Mouse (Mus musculus) neural tube, embryonic 11.5 days (tissue): ENCODE measurements around the gene Ftcd. TPM values are rescaled to one million over a fixed set of nuclear protein-coding genes. Genes with fewer than 3 reads are reported as not detected.

ENCODE experiments used
- ATAC-seq: fragments of 200-750 bp; cut with Nextera tagmentation; 2 replicates; pipeline ENCODE4 v1.8.0; 2017; ENCODE audit warnings: moderate number of reproducible peaks, mild to moderate bottlenecking, moderate TSS enrichment, moderate library complexity; ENCODE audit not compliant: insufficient read depth, low FRiP score, low TSS enrichment
- DNase-seq: peaks from one replicate; pipeline ENCODE4 v3.0.0-alpha.2; 2015; ENCODE audit warnings: low spot score
- H3K27ac ChIP-seq: fragments of 300-500 bp; sonication (generic); 2 replicates; pipeline ENCODE4 v1.5.1; 2014; ENCODE audit warnings: low read depth, mild to moderate bottlenecking, low read length
- H3K27me3 ChIP-seq: fragments of 300-500 bp; sonication (generic); 2 replicates; pipeline ENCODE4 v1.6.1; 2014; ENCODE audit warnings: mild to moderate bottlenecking, low read length, mixed read lengths; ENCODE audit not compliant: control insufficient read depth, insufficient read depth
- H3K36me3 ChIP-seq: fragments of 300-500 bp; sonication (generic); 2 replicates; pipeline ENCODE4 v1.6.1; 2014; ENCODE audit warnings: mild to moderate bottlenecking, low read length, moderate library complexity, mixed read lengths; ENCODE audit not compliant: control insufficient read depth, insufficient read depth
- H3K4me1 ChIP-seq: fragments of 300-500 bp; sonication (generic); 2 replicates; pipeline ENCODE4 v1.6.1; 2014; ENCODE audit warnings: low read length, mixed read lengths; ENCODE audit not compliant: control insufficient read depth, insufficient read depth
- H3K4me2 ChIP-seq: fragments of 300-500 bp; sonication (generic); 2 replicates; pipeline ENCODE4 v1.6.1; 2014; ENCODE audit warnings: low read depth, mild to moderate bottlenecking, moderate library complexity
- H3K4me3 ChIP-seq: fragments of 300-500 bp; sonication (generic); 2 replicates; pipeline ENCODE4 v1.5.1; 2014; ENCODE audit warnings: low read depth, low read length
- H3K9ac ChIP-seq: fragments of 300-500 bp; sonication (generic); 2 replicates; pipeline ENCODE4 v1.6.1; 2014; ENCODE audit warnings: mild to moderate bottlenecking, low read length
- H3K9me3 ChIP-seq: fragments of 300-500 bp; sonication (generic); 2 replicates; pipeline ENCODE4 v1.6.1; 2016; ENCODE audit warnings: low read length; ENCODE audit not compliant: control insufficient read depth
- WGBS: fragments of 180-500 bp; shearing (Covaris S2); extraction: QIAGEN DNeasy Blood & Tissue Kit; methylation state at CpG from one replicate; pipeline ENCODE4 v1.1.7; 2014; 5-methylcytosine and 5-hydroxymethylcytosine counted together
- polyA plus RNA-seq: library from polyadenylated mRNA; unstranded; fragments of >200 nt; fragmentation: Nextera tagmentation; extraction: Ambion mirVana; gene quantifications from 2 replicates; pipeline ENCODE4 v1.2.1, GENCODE M21; 2014

The Ftcd gene
- polyA plus RNA-seq, 1 experiment from 2014 or later, result not detected

DNA sequence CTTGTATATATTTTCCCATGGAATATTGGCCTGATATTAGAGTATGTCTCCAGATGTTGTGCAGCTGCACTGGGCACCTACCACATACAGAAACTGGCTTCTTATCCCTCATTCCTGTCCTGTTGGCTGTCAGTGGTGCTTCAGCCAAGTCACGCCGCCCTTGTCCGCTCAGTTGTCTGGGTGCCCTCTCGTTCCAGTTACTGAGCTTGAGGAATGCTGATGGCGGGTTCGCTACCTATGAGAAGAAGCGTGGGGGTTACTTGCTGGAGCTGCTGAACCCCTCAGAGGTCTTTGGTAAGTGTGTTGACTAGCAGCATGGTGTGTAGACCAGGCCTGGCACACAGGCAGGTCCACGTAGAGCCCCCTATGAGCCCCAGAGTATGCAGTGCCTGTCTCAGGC, 28.9 kb upstream of the Ftcd start:
- no peak overlapping the region for H3K27ac ChIP-seq
- H3K4me3 ChIP-seq, result no peak overlapping the region
- WGBS, result 91% methylated on average over 8 of the region's 8 CpGs
- DNase-seq (no peak), ATAC-seq (no peak)
- H3K4me2 ChIP-seq, result no peak overlapping the region
- no peaks in the 10 kb centered on the region for H3K4me1 ChIP-seq
- peaks cover 34% of the 10 kb centered on the region for H3K36me3 ChIP-seq
- H3K9ac ChIP-seq, result no peak overlapping the region
- H3K9me3 ChIP-seq, result no peaks in the 10 kb centered on the region
- no peaks in the 10 kb centered on the region for H3K27me3 ChIP-seq

DNA sequence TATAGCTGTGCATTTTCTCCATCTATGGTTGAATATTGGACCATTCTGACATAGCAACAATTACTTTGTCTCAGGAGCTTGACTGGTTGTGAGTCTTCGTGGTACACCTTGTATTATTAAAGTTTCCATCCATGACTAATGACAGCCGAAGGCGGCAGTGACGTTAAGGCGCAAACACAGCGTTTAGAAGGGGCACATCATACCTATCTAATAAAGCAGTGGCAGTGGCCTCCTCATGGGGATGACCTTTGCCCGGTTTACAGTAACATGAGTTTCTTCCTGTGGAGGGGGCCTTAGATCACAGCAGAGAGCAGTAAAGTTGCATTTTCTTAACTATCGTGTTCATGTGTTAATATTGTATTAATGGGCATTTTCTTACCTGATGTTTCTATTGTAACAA, 27.2 kb upstream of the Ftcd start:
- H3K27ac ChIP-seq, result no peak overlapping the region
- H3K9me3 ChIP-seq, result no peaks in the 10 kb centered on the region
- DNase-seq, result no peak
- no peaks in the 10 kb centered on the region for H3K27me3 ChIP-seq
- no peak overlapping the region for H3K4me3 ChIP-seq
- H3K9ac ChIP-seq, result no peak overlapping the region
- H3K36me3 ChIP-seq, result peaks cover 34% of the 10 kb centered on the region
- no peak overlapping the region for H3K4me2 ChIP-seq
- H3K4me1 ChIP-seq, result no peaks in the 10 kb centered on the region
- WGBS, result 92% methylated on average over 8 of the region's 8 CpGs
- ATAC-seq, result no peak

DNA sequence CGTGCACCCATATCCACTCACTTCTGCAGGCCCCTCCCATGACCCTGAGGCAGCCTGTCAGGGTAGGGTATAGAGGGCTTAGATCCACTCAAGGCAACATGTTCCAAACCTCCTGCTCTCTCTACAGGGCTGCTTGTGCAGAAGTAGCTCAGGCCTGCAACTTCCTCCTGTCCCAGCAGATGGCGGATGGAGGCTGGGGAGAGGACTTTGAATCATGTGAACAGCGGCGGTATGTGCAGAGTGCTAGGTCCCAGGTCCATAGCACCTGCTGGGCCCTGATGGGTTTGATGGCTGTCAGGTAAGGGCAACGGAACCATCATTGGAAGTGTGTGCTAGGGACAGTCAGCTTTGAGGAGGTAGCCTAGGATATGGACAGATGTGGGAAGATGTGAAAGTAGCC, 25.0 kb upstream of the Ftcd start:
- no peak for DNase-seq
- 90% methylated on average over 5 of the region's 5 CpGs for WGBS
- H3K4me3 ChIP-seq, result no peak overlapping the region
- H3K4me1 ChIP-seq, result no peaks in the 10 kb centered on the region
- H3K36me3 ChIP-seq, result peaks cover 30% of the 10 kb centered on the region
- H3K27ac ChIP-seq, result no peak overlapping the region
- no peak overlapping the region for H3K4me2 ChIP-seq
- no peak for ATAC-seq
- H3K9ac ChIP-seq, result no peak overlapping the region
- H3K27me3 ChIP-seq, result no peaks in the 10 kb centered on the region
- H3K9me3 ChIP-seq, result no peaks in the 10 kb centered on the region

DNA sequence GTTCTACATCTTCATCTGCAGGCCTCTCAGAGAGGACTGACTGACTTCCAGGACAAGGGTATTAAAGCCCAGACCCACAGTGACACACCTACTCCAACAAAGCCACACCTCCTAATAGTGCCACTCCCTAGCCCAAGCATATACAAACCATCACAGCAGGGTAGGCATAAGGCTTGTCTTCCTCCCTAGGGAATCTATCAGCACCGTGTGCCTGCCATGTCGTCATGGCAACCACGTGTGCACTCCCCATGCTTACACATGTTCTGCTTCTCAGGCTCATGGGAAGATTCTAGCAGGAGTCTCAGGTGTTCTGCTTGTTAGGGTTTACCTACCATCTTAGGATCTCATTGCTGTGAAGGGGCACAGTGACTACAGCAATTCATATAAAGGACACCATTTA, 23.9 kb upstream of the Ftcd start:
- Histone ChIP-seq H3K4me1 (no peaks in the 10 kb centered on the region), H3K9me3 (no peaks in the 10 kb centered on the region), H3K27me3 (no peaks in the 10 kb centered on the region), H3K27ac (no peak overlapping the region), H3K9ac (no peak overlapping the region), H3K36me3 (peaks cover 30% of the 10 kb centered on the region), H3K4me3 (no peak overlapping the region), H3K4me2 (no peak overlapping the region)
- WGBS, result 84% methylated on average over 3 of the region's 3 CpGs
- DNase-seq, result no peak
- no peak for ATAC-seq

DNA sequence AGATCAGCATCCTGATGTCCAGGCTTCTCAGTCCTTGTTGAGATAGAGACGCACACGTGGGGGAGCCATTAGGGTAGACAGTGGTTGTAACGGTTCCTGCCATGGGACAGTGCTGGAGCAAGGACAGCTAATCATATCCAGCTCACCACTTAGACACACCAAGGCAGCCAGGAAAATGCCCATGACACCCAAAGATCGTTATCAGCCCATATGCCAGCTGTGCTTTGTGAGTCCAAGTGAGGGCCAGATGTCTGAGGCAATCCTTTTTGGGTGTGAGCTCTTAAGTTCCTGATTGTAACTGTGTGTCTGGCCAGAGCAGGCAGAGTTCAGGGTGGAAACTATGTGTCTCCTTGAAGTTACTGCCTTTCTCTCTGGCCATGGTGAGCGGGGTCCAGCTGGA, 21.4 kb upstream of the Ftcd start:
- no peak for ATAC-seq
- Histone ChIP-seq H3K27ac (no peak overlapping the region), H3K27me3 (no peaks in the 10 kb centered on the region), H3K9ac (no peak overlapping the region), H3K9me3 (no peaks in the 10 kb centered on the region), H3K36me3 (peaks cover 19% of the 10 kb centered on the region), H3K4me3 (no peak overlapping the region), H3K4me2 (no peak overlapping the region), H3K4me1 (no peaks in the 10 kb centered on the region)
- 93% methylated on average over 5 of the region's 5 CpGs for WGBS
- DNase-seq, result no peak

DNA sequence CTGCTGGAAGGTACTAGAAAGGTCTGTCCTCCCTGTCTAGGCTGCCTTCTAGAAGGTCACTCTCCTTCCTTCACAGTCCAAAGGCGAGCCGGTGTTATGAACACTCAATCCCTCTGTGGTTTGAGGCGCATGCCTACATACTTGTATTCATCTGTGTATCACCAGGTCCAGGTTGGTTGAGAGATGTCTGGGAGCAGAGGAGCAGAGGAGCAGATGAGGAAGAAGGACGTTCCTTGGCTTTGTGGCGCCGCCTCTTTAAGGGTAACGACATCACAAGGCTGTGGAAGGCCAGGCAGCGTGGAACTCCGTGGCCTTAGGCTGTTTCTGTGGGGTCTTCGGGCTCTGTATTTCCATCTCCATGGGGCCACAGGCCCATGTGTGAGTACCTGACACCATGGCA, 13.5 kb upstream of the Ftcd start, which contains the start of gene Spatc1l:
Gene Spatc1l (plus strand): TSS at position 301 of the 400 bp plus-strand sequence.
- Histone ChIP-seq H3K36me3 (no peaks in the 10 kb centered on the region), H3K9ac (no peak within 1 kb of the TSS), H3K27ac (no peak within 1 kb of the TSS), H3K4me3 (no peak within 1 kb of the TSS), H3K4me2 (no peak within 1 kb of the TSS), H3K4me1 (no peaks in the 10 kb centered on the region), H3K27me3 (no peaks in the 10 kb centered on the region), H3K9me3 (no peaks in the 10 kb centered on the region)
- no peak for ATAC-seq
- no peak for DNase-seq
- 89% methylated on average over 10 of the region's 10 CpGs for WGBS

DNA sequence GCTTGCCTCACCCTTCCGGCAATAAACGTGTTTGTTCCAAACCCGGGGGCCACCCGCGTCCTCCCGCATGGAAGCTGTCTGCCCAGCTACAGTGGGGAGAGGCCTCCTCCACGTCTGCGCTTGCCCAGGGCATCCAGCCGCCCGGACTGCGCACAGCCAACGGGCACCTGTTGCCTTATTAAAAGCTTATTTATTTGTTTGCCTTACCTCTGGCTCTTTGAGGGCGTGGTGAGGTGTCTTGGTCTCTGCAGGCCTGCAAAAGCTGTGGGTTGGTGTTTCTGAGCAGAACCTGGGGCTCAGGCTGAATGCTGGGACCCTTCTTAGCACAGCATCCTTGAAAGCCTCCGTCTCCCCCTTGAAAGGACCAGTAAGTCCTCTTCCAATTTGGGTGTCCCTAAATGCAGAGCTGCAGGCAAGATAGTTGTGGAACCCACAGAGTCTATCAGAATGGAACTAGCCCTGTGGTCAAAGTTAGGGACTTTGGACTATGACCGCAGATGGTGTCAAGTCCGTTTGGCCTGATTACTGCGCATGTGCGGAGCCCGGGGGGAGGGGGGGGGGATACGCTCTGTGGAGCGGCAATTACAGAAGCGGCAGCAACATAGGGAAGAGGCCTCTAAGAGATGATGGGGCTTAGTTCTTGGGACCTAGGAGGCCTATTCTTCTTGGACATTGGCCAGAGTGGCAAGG, 5.3 kb upstream of the Ftcd start:
- WGBS, result 91% methylated on average over 22 of the region's 22 CpGs

DNA sequence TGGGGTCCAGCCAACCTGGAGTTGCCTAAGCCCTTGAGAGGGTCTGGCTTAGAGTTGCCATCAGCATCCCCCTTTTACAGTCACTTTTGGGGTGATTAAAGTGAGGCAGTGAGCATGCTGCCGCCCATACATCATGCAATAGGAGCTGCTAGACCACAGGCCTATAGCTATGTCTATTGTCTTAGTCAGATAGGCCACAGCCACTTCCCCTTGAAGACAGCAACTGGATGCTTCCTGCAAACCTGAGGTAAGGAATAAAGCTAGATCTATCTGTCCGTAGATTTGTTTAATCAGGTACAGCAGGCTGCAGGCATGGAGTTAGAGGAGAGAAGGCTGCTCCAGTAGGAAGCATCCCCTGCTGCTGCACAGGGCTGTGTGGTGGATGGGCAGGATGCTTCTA, 4.4 kb upstream of the Ftcd start:
- Histone ChIP-seq H3K4me1 (no peaks in the 10 kb centered on the region), H3K27ac (no peak overlapping the region), H3K4me2 (no peak overlapping the region), H3K9ac (no peak overlapping the region), H3K36me3 (no peaks in the 10 kb centered on the region; the same call in 1 of the 2 replicates), H3K4me3 (no peak overlapping the region), H3K9me3 (no peaks in the 10 kb centered on the region), H3K27me3 (no peaks in the 10 kb centered on the region)
- no peak for ATAC-seq
- no peak for DNase-seq
- 76% methylated on average over 2 of the region's 2 CpGs for WGBS

More for the DNA sequence above, 5.3 kb upstream of the Ftcd start:
- Histone ChIP-seq H3K36me3 (no peaks in the 10 kb centered on the region; the same call in 1 of the 2 replicates), H3K9ac (no peak overlapping the region), H3K9me3 (no peaks in the 10 kb centered on the region), H3K27me3 (no peaks in the 10 kb centered on the region), H3K4me1 (no peaks in the 10 kb centered on the region), H3K27ac (no peak overlapping the region), H3K4me3 (no peak overlapping the region), H3K4me2 (no peak overlapping the region)
- no peak for ATAC-seq
- no peak for DNase-seq

DNA sequence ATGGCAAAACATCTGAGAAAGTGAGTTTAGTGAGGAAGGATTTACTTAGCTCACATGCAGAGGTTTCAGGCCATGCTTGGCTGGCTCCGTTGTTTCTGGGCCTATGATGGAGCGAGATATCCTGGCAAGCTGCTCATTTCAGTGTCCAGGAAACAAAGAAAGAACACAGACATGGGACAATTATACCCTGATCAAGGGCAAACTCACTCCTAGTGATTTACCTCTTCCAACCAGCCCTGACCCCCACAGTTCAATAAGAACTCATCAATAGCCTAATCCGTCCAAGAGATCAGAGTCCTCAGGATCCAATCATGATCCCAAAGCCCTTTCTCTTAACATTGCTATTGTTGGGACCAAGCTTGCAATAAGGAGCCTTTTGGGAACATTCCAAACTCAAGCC, 3.3 kb upstream of the Ftcd start:
- no peak for DNase-seq
- Histone ChIP-seq H3K27ac (no peak overlapping the region), H3K4me3 (no peak overlapping the region), H3K4me1 (no peaks in the 10 kb centered on the region), H3K9ac (no peak overlapping the region), H3K9me3 (no peaks in the 10 kb centered on the region), H3K4me2 (no peak overlapping the region), H3K27me3 (no peaks in the 10 kb centered on the region), H3K36me3 (no peaks in the 10 kb centered on the region; the same call in 1 of the 2 replicates)
- no peak for ATAC-seq
- 80% methylated on average over 3 of the region's 3 CpGs for WGBS
